Mouse (Mus musculus) forebrain, embryonic 12.5 days (tissue): ENCODE measurements around the gene Rad9b. TPM values are rescaled to one million over a fixed set of nuclear protein-coding genes. Genes with fewer than 3 reads are reported as not detected.

Source experiments
- ATAC-seq: fragments of 200-750 bp; cut with Nextera tagmentation; 2 replicates; pipeline ENCODE4 v1.8.0; 2017; ENCODE audit warnings: moderate TSS enrichment; ENCODE audit not compliant: low FRiP score
- H3K27ac ChIP-seq: fragments of 300-500 bp; sonication (generic); 2 replicates; pipeline ENCODE4 v1.5.1; 2016; ENCODE audit warnings: mild to moderate bottlenecking
- H3K27me3 ChIP-seq: fragments of 300-500 bp; sonication (generic); 2 replicates; pipeline ENCODE4 v1.6.1; 2016; ENCODE audit warnings: mild to moderate bottlenecking
- H3K36me3 ChIP-seq: fragments of 300-500 bp; sonication (generic); replicated peaks from 2 replicates; pipeline ENCODE4 v1.6.1; 2016; ENCODE audit warnings: mild to moderate bottlenecking
- H3K4me1 ChIP-seq: fragments of 300-500 bp; sonication (generic); 2 replicates; pipeline ENCODE4 v1.6.1; 2016
- H3K4me2 ChIP-seq: fragments of 300-500 bp; sonication (generic); 2 replicates; pipeline ENCODE4 v1.6.1; 2016; ENCODE audit warnings: mild to moderate bottlenecking, moderate library complexity
- H3K4me3 ChIP-seq: fragments of 300-500 bp; sonication (generic); replicated peaks from 2 replicates; pipeline ENCODE4 v1.5.1; 2016; ENCODE audit warnings: mild to moderate bottlenecking
- H3K9ac ChIP-seq: fragments of 300-500 bp; sonication (generic); 2 replicates; pipeline ENCODE4 v1.6.1; 2016; ENCODE audit warnings: mild to moderate bottlenecking
- H3K9me3 ChIP-seq: fragments of 300-500 bp; sonication (generic); 2 replicates; pipeline ENCODE4 v1.6.1; 2016
- WGBS: fragments of 180-500 bp; shearing (Covaris S2); methylation state at CpG from one replicate; pipeline ENCODE4 v1.1.7; 2016; 5-methylcytosine and 5-hydroxymethylcytosine counted together
- polyA plus RNA-seq: library from polyadenylated mRNA; unstranded; fragments of >200 nt; fragmentation: Nextera tagmentation; extraction: Ambion mirVana; gene quantifications from 2 replicates; pipeline ENCODE4 v1.2.1, GENCODE M21; 2016

Rad9b gene
- polyA plus RNA-seq, 1 experiment from 2014 or later, result 15.8 TPM

DNA sequence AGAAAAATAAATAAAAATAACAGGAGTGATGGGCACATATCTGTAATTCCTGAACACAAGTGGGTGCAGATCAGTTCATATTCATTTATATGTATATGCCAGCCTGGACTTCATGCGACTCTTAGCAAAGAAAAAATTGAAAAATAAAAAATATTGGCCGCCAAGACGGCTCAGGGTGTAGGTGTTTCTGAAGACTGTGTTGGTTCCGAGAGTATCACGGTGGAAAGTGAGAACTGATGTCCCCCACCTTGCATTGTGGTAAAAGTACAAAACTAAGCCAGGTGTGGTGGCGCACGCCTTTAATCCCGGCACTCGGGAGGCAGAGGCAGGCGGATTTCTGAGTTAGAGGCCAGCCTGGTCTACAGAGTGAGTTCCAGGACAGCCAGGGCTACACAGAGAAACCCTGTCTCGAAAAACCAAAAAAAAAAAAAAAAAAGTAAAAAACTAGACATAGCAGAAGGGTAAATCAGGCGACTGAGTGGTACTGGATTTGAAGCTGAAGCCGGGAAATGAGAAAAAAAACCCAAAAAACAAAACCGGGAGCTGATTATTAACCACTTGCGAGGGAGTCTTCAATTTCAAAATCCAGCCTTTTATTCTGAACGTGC is 37.2 kb upstream of the Rad9b start:
- 54% methylated on average over 15 of the region's 16 CpGs for WGBS
- Histone ChIP-seq H3K9ac (0 out of 2 replicates have a peak overlapping the region, but pooled peaks have one; percentile 78), H3K27ac (no peak overlapping the region), H3K4me3 (peak overlapping the region; percentile 80), H3K9me3 (no peaks in the 10 kb centered on the region), H3K4me1 (peaks cover 13% of the 10 kb centered on the region), H3K36me3 (no peaks in the 10 kb centered on the region; the same call in 1 of the 2 replicates), H3K27me3 (no peaks in the 10 kb centered on the region), H3K4me2 (peak overlapping the region; percentile 94)
- ATAC-seq, result peak; percentile 33

DNA sequence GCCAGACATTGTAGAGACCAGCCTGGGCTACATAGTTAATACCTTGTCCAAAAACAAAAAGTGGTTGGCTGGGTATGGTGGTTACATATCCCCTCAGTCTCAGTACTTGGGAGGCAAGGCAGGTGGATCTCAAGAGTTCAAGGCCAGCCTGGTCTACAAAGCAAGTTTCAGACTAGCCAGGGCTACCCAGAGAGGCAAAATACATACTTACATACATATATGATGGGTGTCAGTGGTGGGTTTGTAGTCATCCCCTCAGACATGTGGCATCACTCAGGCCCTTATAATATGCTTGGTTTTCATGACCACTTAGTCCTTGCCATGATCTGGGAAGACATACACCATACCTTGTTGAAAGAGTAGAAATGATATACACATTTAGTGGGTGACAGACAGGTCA is 36.6 kb upstream of the Rad9b start:
- no peak overlapping the region for H3K4me3 ChIP-seq
- H3K9me3 ChIP-seq, result no peaks in the 10 kb centered on the region
- H3K9ac ChIP-seq, result no peak overlapping the region
- H3K27ac ChIP-seq, result no peak overlapping the region
- no peak for ATAC-seq
- no peaks in the 10 kb centered on the region; the same call in 1 of the 2 replicates for H3K36me3 ChIP-seq
- H3K4me1 ChIP-seq, result peaks cover 13% of the 10 kb centered on the region
- no peaks in the 10 kb centered on the region for H3K27me3 ChIP-seq
- no peak overlapping the region for H3K4me2 ChIP-seq

DNA sequence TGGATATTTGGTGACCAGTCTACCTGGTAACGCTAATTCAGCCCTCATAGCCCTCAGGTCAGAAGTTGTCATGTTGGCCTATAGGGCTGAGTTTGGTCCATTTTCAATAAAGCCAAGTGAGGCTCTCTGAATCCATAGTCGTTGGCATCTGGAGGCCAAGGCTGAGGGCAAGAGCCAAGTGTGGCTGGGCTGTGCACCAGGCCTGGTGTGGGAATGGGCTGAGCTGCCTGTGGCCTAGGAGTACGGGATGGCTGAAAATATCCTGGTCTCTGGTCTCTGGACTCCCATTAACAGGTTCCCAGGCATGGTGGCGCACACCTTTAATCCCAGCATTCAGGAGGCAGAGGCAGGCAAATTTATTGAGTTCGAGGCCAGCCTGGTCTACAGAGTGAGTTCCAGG is 36.0 kb upstream of the Rad9b start:
- 87% methylated on average over 5 of the region's 5 CpGs for WGBS
- peaks cover 13% of the 10 kb centered on the region for H3K4me1 ChIP-seq
- H3K36me3 ChIP-seq, result no peaks in the 10 kb centered on the region; the same call in 1 of the 2 replicates
- H3K27me3 ChIP-seq, result no peaks in the 10 kb centered on the region
- H3K27ac ChIP-seq, result no peak overlapping the region
- H3K4me3 ChIP-seq, result no peak overlapping the region
- no peak overlapping the region for H3K4me2 ChIP-seq
- H3K9ac ChIP-seq, result no peak overlapping the region
- ATAC-seq, result no peak
- H3K9me3 ChIP-seq, result no peaks in the 10 kb centered on the region

DNA sequence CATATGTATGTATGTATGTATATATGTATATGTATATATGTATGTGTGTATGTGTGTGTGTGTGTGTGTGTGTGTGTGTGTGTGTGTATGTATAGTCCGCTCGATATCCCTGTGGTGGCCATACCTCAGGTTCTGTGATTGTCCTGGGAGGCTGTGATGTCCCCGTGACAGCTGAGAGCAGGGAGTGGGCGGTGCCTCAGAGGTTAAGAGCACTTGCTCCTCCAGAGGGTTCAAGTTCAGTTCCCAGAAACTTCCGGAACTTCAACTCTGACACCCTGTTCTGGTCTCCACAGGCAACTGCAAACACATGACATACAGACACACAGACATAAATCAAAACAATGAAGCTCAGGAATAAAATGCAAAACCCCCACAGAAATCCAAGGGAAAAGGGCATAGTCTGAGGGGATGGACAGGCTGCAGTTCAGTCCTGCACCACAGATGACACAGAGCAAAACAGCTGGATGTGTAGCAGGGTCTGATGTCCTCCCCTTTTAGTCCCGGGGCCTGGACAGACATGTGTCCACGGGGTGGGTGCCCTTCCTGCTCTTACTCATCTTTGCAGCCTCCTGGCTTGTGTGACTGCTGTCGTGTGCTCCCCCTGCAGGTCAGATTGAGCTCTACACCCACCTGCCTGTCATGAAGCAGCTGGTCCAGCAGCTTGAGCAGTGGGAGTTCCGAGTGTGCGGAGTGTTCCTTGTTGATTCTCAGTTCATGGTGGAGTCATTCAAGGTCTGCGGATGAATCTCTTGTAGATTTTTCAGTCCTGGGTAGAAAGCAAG is 25.5 kb upstream of the Rad9b start:
- Histone ChIP-seq H3K4me1 (no peaks in the 10 kb centered on the region), H3K36me3 (peaks cover 52% of the 10 kb centered on the region), H3K9ac (no peak overlapping the region), H3K9me3 (no peaks in the 10 kb centered on the region), H3K27me3 (no peaks in the 10 kb centered on the region), H3K4me3 (no peak overlapping the region), H3K4me2 (no peak overlapping the region), H3K27ac (no peak overlapping the region)
- peak; percentile 53; the same call in 1 of the 2 replicates for ATAC-seq
- 59% methylated on average over 11 of the region's 11 CpGs for WGBS

DNA sequence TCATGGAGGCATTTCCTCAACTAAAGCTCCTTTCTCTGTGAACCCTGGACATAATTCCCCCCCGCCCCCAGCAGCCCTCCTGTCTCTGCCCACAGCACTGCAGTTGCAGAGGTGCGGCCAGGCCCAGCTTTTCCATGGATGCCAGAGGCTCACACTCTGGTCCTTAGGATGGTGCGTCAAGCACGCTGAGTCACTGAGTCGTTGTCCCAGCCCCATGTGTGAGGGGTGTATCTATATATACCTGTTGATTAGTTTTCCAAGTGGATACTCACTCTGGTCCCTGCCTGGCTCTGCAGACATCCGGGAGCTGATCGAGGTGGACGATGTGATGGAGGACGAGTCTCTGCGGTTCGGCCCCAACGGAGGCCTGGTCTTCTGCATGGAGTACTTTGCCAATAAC is 24.1 kb upstream of the Rad9b start:
- ATAC-seq, result no peak
- Histone ChIP-seq H3K27ac (no peak overlapping the region), H3K4me2 (no peak overlapping the region), H3K36me3 (peaks cover 54% of the 10 kb centered on the region), H3K4me3 (no peak overlapping the region), H3K9me3 (no peaks in the 10 kb centered on the region), H3K9ac (no peak overlapping the region), H3K4me1 (peaks cover 6% of the 10 kb centered on the region), H3K27me3 (no peaks in the 10 kb centered on the region)
- WGBS, result 95% methylated on average over 12 of the region's 12 CpGs

DNA sequence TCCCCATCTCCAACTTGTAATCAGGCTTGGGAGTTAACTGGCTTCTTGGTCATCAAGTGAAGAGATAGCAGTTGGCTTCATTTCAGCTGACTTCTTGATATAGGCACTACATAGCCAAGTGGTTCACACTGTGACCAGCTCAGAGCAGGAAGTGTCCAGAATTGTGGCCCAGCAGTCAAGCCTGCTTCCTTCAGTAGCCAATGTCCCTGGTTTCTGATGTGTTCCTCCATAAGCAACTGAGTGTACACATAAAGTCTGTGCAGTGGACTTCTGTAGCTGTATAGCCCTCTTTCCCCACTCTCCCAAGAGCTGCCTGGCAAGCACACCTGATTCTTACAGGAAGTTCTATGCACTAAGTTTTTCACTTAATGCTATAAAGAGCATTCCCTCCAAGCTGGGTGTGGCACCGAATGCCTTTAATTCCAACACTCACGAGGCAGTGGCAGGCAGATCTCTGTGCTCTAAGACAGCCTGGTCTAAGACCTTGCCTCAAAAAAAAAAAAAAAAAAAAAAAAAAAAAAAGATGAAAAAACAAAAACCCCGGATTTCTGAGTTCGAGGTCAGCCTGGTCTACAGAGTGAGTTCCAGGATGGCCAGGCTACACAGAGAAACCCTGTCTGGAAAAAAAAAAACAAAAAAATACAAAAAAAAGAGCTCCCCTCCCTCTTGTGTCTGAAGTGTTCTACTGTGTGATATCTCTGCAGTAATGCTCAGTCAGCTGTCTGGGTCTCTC is 23.2 kb upstream of the Rad9b start:
- H3K36me3 ChIP-seq, result peaks cover 49% of the 10 kb centered on the region
- H3K9ac ChIP-seq, result no peak overlapping the region
- H3K9me3 ChIP-seq, result no peaks in the 10 kb centered on the region
- no peak overlapping the region for H3K4me2 ChIP-seq
- no peak overlapping the region for H3K27ac ChIP-seq
- WGBS, result 89% methylated on average over 4 of the region's 4 CpGs
- no peak for ATAC-seq
- H3K4me3 ChIP-seq, result no peak overlapping the region
- H3K4me1 ChIP-seq, result peaks cover 12% of the 10 kb centered on the region
- H3K27me3 ChIP-seq, result no peaks in the 10 kb centered on the region

DNA sequence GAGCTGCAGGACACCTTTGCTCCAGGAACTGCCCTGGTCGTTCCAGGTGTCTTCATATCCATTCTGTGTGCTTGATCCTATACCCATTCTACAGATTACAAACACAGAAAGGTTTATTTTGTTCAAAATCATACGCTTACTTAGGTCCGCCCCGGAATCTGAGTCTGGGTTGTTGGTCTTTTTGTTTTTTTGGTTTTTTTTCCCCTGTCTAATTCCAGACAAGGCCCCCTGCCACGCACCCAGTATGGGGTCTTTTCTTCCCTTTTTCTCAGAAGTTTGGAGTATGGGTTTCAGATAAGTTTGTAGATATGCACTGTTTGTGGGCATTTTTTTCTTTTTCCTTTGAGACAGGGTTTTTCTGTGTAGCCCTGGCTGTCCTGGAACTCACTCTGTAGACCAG is 18.8 kb upstream of the Rad9b start:
- peak overlapping the region; percentile 76 for H3K9ac ChIP-seq
- WGBS, result 6% methylated on average over 5 of the region's 5 CpGs

DNA sequence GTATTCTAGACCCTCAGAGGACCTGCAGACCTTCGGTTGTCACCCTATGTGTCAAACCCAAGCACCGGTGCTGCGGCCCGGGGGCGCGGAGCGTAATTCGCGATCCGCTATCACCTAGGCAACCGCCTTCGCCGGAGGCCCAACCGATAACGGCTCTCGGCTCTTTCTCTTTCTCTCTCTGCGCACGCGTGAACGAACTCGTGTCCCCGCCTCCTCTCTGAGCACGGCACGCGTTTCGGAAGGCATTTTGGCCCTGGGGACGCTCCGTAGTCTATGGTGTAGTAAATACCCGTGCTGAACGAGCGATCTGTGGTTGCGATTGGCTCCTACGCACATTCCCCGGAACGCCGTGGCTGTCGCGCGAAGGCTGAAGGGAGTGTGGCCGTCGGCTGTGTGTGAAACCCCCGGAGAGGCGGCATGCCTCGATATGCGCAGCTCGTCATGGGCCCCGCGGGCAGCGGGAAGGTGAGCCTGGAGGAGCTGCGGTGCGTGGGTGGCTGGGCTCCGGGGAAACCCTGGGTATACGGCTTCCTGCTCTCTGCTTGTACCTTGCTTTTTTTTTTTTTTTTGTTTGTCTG is 18.2 kb upstream of the Rad9b start, which contains the start of gene Fam216a:
TSS of gene Fam216a (minus strand) at position 173 of the 578 bp plus-strand sequence.
- H3K36me3 ChIP-seq, result peaks cover 34% of the 10 kb centered on the region
- under 1% methylated on average over 53 of the region's 53 CpGs for WGBS
- peak within 1 kb of the TSS; percentile 98 for H3K27ac ChIP-seq
- H3K9ac ChIP-seq, result peak within 1 kb of the TSS; percentile 87
- H3K27me3 ChIP-seq, result no peaks in the 10 kb centered on the region
- H3K9me3 ChIP-seq, result no peaks in the 10 kb centered on the region
- peak; percentile 94 for ATAC-seq
- H3K4me2 ChIP-seq, result peak within 1 kb of the TSS; percentile 71
- H3K4me1 ChIP-seq, result peaks cover 22% of the 10 kb centered on the region
- peak within 1 kb of the TSS; percentile 68 for H3K4me3 ChIP-seq

More for the DNA sequence above, 18.8 kb upstream of the Rad9b start:
- H3K27ac ChIP-seq, result peak overlapping the region; percentile 88
- peak overlapping the region; percentile 71 for H3K4me2 ChIP-seq
- H3K9me3 ChIP-seq, result no peaks in the 10 kb centered on the region
- H3K4me3 ChIP-seq, result peak overlapping the region; percentile 68
- ATAC-seq, result no peak
- no peaks in the 10 kb centered on the region for H3K27me3 ChIP-seq
- peaks cover 28% of the 10 kb centered on the region for H3K36me3 ChIP-seq
- peaks cover 22% of the 10 kb centered on the region for H3K4me1 ChIP-seq

DNA sequence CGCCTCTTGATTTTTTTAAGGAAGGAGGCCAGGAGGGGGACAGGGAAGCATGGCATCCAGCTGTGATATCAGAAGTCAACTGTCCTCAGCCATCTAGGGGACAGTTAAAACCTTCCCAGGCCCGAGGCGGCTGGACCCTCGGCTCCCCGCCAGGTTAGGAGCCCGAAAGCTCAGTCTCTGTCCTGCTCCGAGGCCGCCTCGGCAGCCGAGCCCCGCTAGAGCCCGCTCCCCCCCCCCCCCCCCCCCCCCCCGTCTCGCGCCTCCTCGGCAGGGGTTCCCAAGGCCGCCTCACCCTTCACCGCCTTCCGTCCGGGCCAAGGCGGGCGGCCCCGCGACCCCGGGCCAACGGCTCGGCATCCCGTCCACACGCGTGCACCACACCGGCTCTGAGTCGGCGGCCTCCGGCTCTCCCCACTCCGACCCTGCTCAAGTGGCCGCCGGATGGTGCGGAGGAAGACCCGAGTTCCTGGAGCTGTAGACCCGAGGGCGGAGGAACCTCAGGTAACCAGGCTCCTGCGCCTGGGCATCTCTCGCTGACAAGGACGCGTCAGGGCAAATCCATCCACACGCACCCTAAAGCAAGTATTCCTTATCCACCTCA is 17.7 kb upstream of the Rad9b start, which contains the start of gene Gpn3:
TSS of gene Gpn3 (plus strand) at position 286 of the 601 bp plus-strand sequence.
- under 1% methylated on average over 36 of the region's 46 CpGs for WGBS
- peak; percentile 86 for ATAC-seq

DNA sequence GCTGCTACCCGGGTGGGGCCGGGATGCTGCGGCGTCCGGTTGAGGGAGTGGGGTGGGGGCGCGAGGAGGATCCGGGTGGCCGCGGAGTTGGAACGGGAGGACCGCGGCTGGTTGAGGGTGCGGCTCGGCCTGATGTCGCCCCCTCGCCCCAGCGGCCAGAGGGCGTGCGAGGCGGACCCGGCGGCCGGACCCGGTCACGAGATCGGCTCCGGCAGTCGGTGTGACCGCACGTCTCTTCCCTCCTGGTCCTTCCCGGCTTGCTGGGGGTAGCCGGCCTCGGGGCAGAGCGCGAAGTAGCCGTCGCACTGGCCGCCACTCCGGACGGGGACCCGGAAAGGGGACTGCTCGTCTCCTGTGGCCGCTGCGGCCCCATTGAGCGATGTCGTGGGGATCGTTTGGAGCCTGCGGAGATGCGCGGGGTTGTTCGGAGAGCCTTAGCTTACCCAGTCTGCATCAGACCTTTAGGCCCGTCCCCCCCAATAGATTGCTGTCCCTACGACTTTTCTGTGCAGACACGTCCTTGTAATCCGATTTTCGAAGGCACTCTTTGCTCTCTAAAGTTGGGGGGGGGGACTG is 547 bp upstream of the Rad9b start:
- no peak; the same call in 1 of the 2 replicates for ATAC-seq
- Histone ChIP-seq H3K9ac (peak overlapping the region; percentile 91), H3K4me2 (peak overlapping the region; percentile 86), H3K27ac (peak overlapping the region; percentile 80), H3K4me1 (peaks cover 15% of the 10 kb centered on the region), H3K9me3 (no peaks in the 10 kb centered on the region), H3K4me3 (peak overlapping the region; percentile 92), H3K27me3 (no peaks in the 10 kb centered on the region), H3K36me3 (peaks cover 5% of the 10 kb centered on the region; the same call in 1 of the 2 replicates)
- WGBS, result under 1% methylated on average over 51 of the region's 57 CpGs

More for the DNA sequence above, 17.7 kb upstream of the Rad9b start, which contains the start of gene Gpn3:
- peaks cover 40% of the 10 kb centered on the region for H3K36me3 ChIP-seq
- H3K4me3 ChIP-seq, result peak within 1 kb of the TSS; percentile 68
- H3K9ac ChIP-seq, result peak within 1 kb of the TSS; percentile 87
- peak within 1 kb of the TSS; percentile 98 for H3K27ac ChIP-seq
- H3K4me1 ChIP-seq, result peaks cover 22% of the 10 kb centered on the region
- no peaks in the 10 kb centered on the region for H3K27me3 ChIP-seq
- peak within 1 kb of the TSS; percentile 71 for H3K4me2 ChIP-seq
- no peaks in the 10 kb centered on the region for H3K9me3 ChIP-seq

DNA sequence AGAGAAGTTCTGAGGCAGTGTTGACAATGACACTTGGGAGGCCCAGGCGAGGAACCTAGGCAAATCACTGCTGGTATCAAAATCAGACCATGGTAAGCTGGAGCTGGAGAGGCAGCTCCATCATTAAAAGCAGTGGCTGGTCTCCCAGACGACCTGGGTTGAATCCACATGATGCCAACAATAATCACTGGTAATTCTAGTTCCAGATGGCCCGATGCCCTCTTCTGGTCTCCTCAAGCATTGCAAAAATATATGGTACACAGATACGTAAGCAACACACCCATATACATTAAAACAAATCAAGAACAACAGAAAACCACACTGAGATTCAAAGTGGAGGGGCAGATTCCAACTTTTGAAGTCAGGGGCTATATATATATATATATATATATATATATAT is 8.3 kb downstream of the Rad9b start:
- no peaks in the 10 kb centered on the region for H3K36me3 ChIP-seq
- 73% methylated on average over 4 of the region's 4 CpGs for WGBS
- H3K27ac ChIP-seq, result no peak overlapping the region
- ATAC-seq, result no peak
- H3K9me3 ChIP-seq, result no peaks in the 10 kb centered on the region
- H3K9ac ChIP-seq, result no peak overlapping the region
- peaks cover 4% of the 10 kb centered on the region; the same call in 1 of the 2 replicates for H3K4me1 ChIP-seq
- H3K4me3 ChIP-seq, result no peak overlapping the region
- no peaks in the 10 kb centered on the region for H3K27me3 ChIP-seq
- no peak overlapping the region for H3K4me2 ChIP-seq
